Mouse (Mus musculus) intestine, embryonic 14.5 days (tissue): Measurements from ENCODE around the gene Ppif. TPM values are rescaled to one million over a fixed set of nuclear protein-coding genes. Genes with fewer than 3 reads are reported as not detected.

ENCODE experiments used
- ATAC-seq: fragments of 200-750 bp; cut with Nextera tagmentation; replicated peaks from 2 replicates; pipeline ENCODE4 v1.8.0; 2017; ENCODE audit warnings: low read depth, moderate number of reproducible peaks, moderate TSS enrichment, moderate library complexity; ENCODE audit not compliant: low FRiP score, low TSS enrichment
- DNase-seq: peaks from one replicate; pipeline ENCODE4 v3.0.0-alpha.2; 2018; ENCODE audit warnings: low spot score
- H3K27ac ChIP-seq: fragments of 300-500 bp; sonication (generic); 2 replicates; pipeline ENCODE4 v1.5.1; 2014; ENCODE audit warnings: low read depth, mild to moderate bottlenecking, control low read depth
- H3K27me3 ChIP-seq: fragments of 300-500 bp; sonication (generic); replicated peaks from 2 replicates; pipeline ENCODE4 v1.6.1; 2014; ENCODE audit warnings: low read length, control low read depth; ENCODE audit not compliant: control insufficient read depth, insufficient read depth
- H3K36me3 ChIP-seq: fragments of 300-500 bp; sonication (generic); 2 replicates; pipeline ENCODE4 v1.6.1; 2014; ENCODE audit warnings: low read length, control low read depth; ENCODE audit not compliant: control insufficient read depth, insufficient read depth
- H3K4me1 ChIP-seq: fragments of 300-500 bp; sonication (generic); replicated peaks from 2 replicates; pipeline ENCODE4 v1.6.1; 2014; ENCODE audit warnings: low read length, control low read depth, mixed read lengths; ENCODE audit not compliant: control insufficient read depth, insufficient read depth
- H3K4me2 ChIP-seq: fragments of 300-500 bp; sonication (generic); 2 replicates; pipeline ENCODE4 v1.6.1; 2014; ENCODE audit warnings: low read length
- H3K4me3 ChIP-seq: fragments of 300-500 bp; sonication (generic); 2 replicates; pipeline ENCODE4 v1.5.1; 2014; ENCODE audit warnings: low read depth, low read length, control low read depth, mixed read lengths
- H3K9ac ChIP-seq: fragments of 300-500 bp; sonication (generic); 2 replicates; pipeline ENCODE4 v1.6.1; 2014; ENCODE audit warnings: mild to moderate bottlenecking, low read length
- H3K9me3 ChIP-seq: fragments of 300-500 bp; sonication (generic); 2 replicates; pipeline ENCODE4 v1.6.1; 2016; ENCODE audit warnings: low read length, control low read depth; ENCODE audit not compliant: control insufficient read depth
- WGBS: fragments of 180-500 bp; shearing (Covaris S2); extraction: QIAGEN DNeasy Blood & Tissue Kit; methylation state at CpG from one replicate; pipeline ENCODE4 v1.1.7; 2014; 5-methylcytosine and 5-hydroxymethylcytosine counted together
- polyA plus RNA-seq: library from polyadenylated mRNA; unstranded; fragments of >200 nt; fragmentation: Nextera tagmentation; extraction: Ambion mirVana; gene quantifications from 2 replicates; pipeline ENCODE4 v1.2.1, GENCODE M21; 2014

The Ppif gene
- polyA plus RNA-seq, 1 experiment from 2014 or later: 71.4 TPM

DNA sequence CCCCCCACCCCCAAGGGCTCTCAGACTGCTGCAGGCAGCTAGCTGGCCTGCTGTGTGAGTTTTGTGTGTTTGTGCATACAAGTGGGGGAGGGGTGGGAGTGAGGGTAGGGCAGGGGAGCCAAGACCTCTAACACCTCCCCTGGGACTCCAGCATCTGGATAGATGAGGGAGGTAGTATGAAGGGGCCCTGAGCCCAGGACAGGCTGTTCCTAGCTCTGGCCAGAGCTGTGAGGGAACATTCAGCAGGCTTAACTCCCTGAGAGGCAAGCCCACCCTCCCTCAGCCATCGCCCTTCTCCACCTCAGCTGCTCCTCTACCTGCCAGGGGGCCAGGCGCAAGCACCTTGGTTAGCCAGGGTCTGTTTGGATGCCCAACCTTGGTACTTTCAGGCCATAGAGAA is 15.0 kb downstream of the Ppif start:
- H3K4me3 ChIP-seq: no peak overlapping the region
- H3K27me3 ChIP-seq: no peaks in the 10 kb centered on the region
- ATAC-seq (no peak), DNase-seq (no peak)
- peaks cover 39% of the 10 kb centered on the region for H3K4me1 ChIP-seq
- 0 out of 2 replicates have a peak, but pooled peaks cover 1% of the 10 kb centered on the region for H3K36me3 ChIP-seq
- H3K27ac ChIP-seq: no peak overlapping the region
- WGBS: 83% methylated on average over 2 of the region's 2 CpGs
- no peak overlapping the region for H3K4me2 ChIP-seq
- H3K9me3 ChIP-seq: no peaks in the 10 kb centered on the region
- H3K9ac ChIP-seq: 0 out of 2 replicates have a peak overlapping the region, but pooled peaks have one; percentile 0

GRCm38 (mm10) chr14:25710073-25710472 is 16.1 kb downstream of the Ppif start:
- DNase-seq (no peak), ATAC-seq (no peak)
- Histone ChIP-seq H3K4me3 (no peak overlapping the region), H3K9ac (no peak overlapping the region), H3K4me1 (peaks cover 39% of the 10 kb centered on the region), H3K4me2 (no peak overlapping the region), H3K27ac (peak overlapping the region; percentile 77), H3K36me3 (peaks cover 13% of the 10 kb centered on the region), H3K27me3 (no peaks in the 10 kb centered on the region), H3K9me3 (no peaks in the 10 kb centered on the region)
- WGBS: 26% methylated on average over 4 of the region's 4 CpGs

GRCm38 (mm10) chr14:25710681-25711080 is 16.7 kb downstream of the Ppif start:
- H3K9ac ChIP-seq: no peak overlapping the region
- DNase-seq: no peak
- H3K4me3 ChIP-seq: no peak overlapping the region
- H3K9me3 ChIP-seq: no peaks in the 10 kb centered on the region
- H3K4me2 ChIP-seq: no peak overlapping the region
- H3K27ac ChIP-seq: peak overlapping the region; percentile 77
- no peak for ATAC-seq
- no peaks in the 10 kb centered on the region for H3K27me3 ChIP-seq
- peaks cover 39% of the 10 kb centered on the region for H3K4me1 ChIP-seq
- H3K36me3 ChIP-seq: peaks cover 18% of the 10 kb centered on the region
- WGBS: 58% methylated on average over 4 of the region's 4 CpGs

DNA sequence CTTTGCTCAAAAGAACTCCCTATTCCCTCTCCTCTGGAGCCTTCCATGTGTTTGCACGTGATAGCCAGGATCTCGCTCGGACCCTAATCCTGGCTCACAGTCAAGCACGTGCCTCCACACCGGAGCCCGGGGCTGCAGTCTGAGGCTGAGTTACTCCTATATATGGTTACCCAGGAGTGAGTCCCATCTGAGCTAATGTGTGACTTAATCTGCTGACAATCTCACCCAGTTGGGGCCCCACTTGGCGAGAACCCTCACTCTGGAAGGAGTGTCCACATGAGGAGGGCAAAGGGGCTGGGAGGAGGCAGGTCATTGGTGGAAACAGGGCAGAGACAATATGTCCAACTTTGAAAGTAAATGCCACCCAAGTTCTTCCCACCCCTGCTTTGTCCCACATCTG is 17.2 kb downstream of the Ppif start:
- no peaks in the 10 kb centered on the region for H3K27me3 ChIP-seq
- no peak overlapping the region for H3K4me3 ChIP-seq
- H3K9me3 ChIP-seq: no peaks in the 10 kb centered on the region
- DNase-seq (peak; percentile 70), ATAC-seq (peak; percentile 54)
- no peak overlapping the region for H3K9ac ChIP-seq
- peaks cover 39% of the 10 kb centered on the region for H3K4me1 ChIP-seq
- peak overlapping the region; percentile 77 for H3K27ac ChIP-seq
- 20% methylated on average over 7 of the region's 7 CpGs for WGBS
- peaks cover 21% of the 10 kb centered on the region for H3K36me3 ChIP-seq
- no peak overlapping the region for H3K4me2 ChIP-seq

- H3K27ac ChIP-seq: peak overlapping the region; percentile 77
These were observed 17.6 kb downstream of the Ppif start for GRCm38 (mm10) chr14:25711602-25712001.

DNA sequence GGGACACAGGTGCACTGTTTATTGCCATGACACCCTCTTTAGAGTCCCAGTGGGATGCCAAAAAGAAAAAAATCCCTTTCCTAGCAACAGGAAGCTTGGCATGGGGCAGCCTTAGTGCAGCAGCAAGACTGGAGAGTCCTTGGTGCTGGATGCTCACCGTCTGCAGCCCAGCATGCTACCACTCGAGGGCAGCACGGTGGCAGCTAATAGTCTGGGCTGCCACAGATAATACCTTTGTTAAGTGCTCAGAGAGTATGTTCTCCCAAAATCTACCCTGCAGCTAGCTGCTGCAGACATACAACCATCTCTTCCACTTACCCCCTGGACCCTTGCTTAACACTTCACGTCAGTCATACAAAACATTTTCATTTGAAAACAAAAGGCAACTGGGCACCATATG is 19.5 kb downstream of the Ppif start:
- no peak overlapping the region for H3K4me3 ChIP-seq
- H3K4me1 ChIP-seq: peaks cover 50% of the 10 kb centered on the region
- no peak overlapping the region for H3K27ac ChIP-seq
- DNase-seq (no peak), ATAC-seq (no peak)
- H3K4me2 ChIP-seq: no peak overlapping the region
- H3K9me3 ChIP-seq: no peaks in the 10 kb centered on the region
- no peak overlapping the region for H3K9ac ChIP-seq
- H3K36me3 ChIP-seq: peaks cover 21% of the 10 kb centered on the region
- no peaks in the 10 kb centered on the region for H3K27me3 ChIP-seq
- 31% methylated on average over 4 of the region's 4 CpGs for WGBS

More at GRCm38 (mm10) chr14:25711602-25712001, 17.6 kb downstream of the Ppif start:
- WGBS: 37% methylated on average over 8 of the region's 8 CpGs
- no peak overlapping the region for H3K4me3 ChIP-seq
- H3K9ac ChIP-seq: 0 out of 2 replicates have a peak overlapping the region, but pooled peaks have one; percentile 10
- no peak overlapping the region for H3K4me2 ChIP-seq
- no peaks in the 10 kb centered on the region for H3K27me3 ChIP-seq
- DNase-seq (no peak), ATAC-seq (peak; percentile 13; the same call in 1 of the 2 replicates)
- no peaks in the 10 kb centered on the region for H3K9me3 ChIP-seq
- H3K36me3 ChIP-seq: peaks cover 21% of the 10 kb centered on the region
- peaks cover 42% of the 10 kb centered on the region for H3K4me1 ChIP-seq

GRCm38 (mm10) chr14:25716528-25716927 is 22.6 kb downstream of the Ppif start:
- Histone ChIP-seq H3K4me1 (peaks cover 32% of the 10 kb centered on the region), H3K4me3 (no peak overlapping the region), H3K27me3 (no peaks in the 10 kb centered on the region), H3K27ac (no peak overlapping the region), H3K9me3 (no peaks in the 10 kb centered on the region), H3K4me2 (no peak overlapping the region), H3K9ac (no peak overlapping the region), H3K36me3 (peaks cover 28% of the 10 kb centered on the region)
- no peak for DNase-seq
- ATAC-seq: no peak
- WGBS: 68% methylated on average over 1 of the region's 1 CpGs

DNA sequence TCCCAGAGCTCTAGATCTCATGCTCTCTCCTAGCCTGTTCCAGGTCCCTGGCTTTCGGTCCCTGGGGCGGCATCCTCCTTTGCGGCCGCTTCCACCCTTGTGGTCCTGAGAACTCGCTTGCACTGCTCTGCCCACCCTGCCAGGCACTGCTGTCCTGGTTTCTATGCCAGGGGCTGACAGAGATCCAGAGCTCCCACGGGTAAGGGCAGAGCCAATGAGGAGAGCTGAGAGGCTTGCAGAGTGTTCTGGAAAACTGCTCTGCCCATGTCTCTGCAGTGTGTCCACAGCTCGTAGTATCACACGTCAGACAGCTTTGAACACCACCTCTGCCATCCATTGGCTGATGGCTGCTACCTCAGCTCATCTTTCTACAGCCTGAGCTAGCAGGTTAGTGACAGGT is 23.8 kb downstream of the Ppif start:
- WGBS: 72% methylated on average over 8 of the region's 8 CpGs
- Histone ChIP-seq H3K4me2 (no peak overlapping the region), H3K4me1 (peaks cover 27% of the 10 kb centered on the region), H3K27me3 (no peaks in the 10 kb centered on the region), H3K27ac (peak overlapping the region; percentile 66), H3K9ac (no peak overlapping the region), H3K4me3 (no peak overlapping the region), H3K36me3 (peaks cover 29% of the 10 kb centered on the region), H3K9me3 (no peaks in the 10 kb centered on the region)
- DNase-seq: no peak
- ATAC-seq: no peak

DNA sequence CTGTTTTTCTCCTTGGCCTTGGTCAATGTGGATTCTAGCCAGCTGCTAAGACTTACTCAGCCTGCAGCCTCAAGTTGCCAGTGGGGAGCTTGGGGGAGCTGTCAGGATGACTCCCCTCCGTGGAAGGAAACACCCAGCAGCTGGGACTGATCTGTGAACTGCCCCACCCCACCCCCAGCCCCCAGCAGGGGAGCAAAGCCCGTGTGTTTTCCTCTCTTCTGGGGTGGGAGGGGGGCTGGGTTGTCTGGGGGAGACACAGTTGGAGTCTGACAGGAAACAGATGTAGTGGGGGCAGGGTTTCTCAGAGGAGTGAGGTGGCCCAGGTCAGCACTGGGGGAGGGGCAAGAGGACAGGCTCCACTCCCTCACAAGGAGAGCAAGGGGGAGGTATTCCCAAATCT is 24.5 kb downstream of the Ppif start:
- WGBS: 6% methylated on average over 2 of the region's 2 CpGs
- DNase-seq: no peak
- Histone ChIP-seq H3K9me3 (no peaks in the 10 kb centered on the region), H3K4me1 (peaks cover 27% of the 10 kb centered on the region), H3K36me3 (peaks cover 34% of the 10 kb centered on the region), H3K27me3 (no peaks in the 10 kb centered on the region), H3K4me3 (no peak overlapping the region), H3K4me2 (no peak overlapping the region), H3K27ac (peak overlapping the region; percentile 66), H3K9ac (no peak overlapping the region)
- ATAC-seq: peak; percentile 60
